Mouse (Mus musculus) monocyte, adult 5-6 weeks (primary cell): ENCODE data around the gene Palm. TPM values are rescaled to one million over a fixed set of nuclear protein-coding genes. Genes with fewer than 3 reads are reported as not detected.
"Not testable (repeated sequence)": the region's sequence is repeated elsewhere in the genome, so short reads cannot be mapped to it uniquely, and the experiment has no call there.

Experiments
- ATAC-seq: fragments of 153-309, 156-312 bp; replicated peaks from 2 replicates; pipeline ENCODE4 v1.8.0; 2017; ENCODE audit warnings: mild to moderate bottlenecking; ENCODE audit not compliant: low TSS enrichment, insufficient number of reproducible peaks, severe bottlenecking, poor library complexity, low FRiP score
- total RNA-seq: library from RNA; stranded (forward); fragments of 200-1000, 200-491, 200-594 nt; gene quantifications from 3 replicates; pipeline ENCODE4 v1.2.3, GENCODE M21; 2017

Palm gene
- total RNA-seq: 21.3 to 30.9 TPM (median 27.0 TPM) in 3 replicates

GRCm38 (mm10) chr10:79793051-79793737 lies at the start of gene Palm:
Gene Palm (plus strand): TSS chr10:79793572.
- ATAC-seq: peak; percentile 19; the same call in 1 of the 2 replicates

- no peak for ATAC-seq
These were observed 49.6 kb upstream of the Palm start for GRCm38 (mm10) chr10:79743650-79744365.

GRCm38 (mm10) chr10:79745411-79745810 lies 48.0 kb upstream of the Palm start:
- no peak for ATAC-seq

GRCm38 (mm10) chr10:79745898-79746773 lies 47.2 kb upstream of the Palm start, which contains the start of gene Polrmt:
Gene Polrmt (minus strand): TSS chr10:79746581.
- ATAC-seq: peak; percentile 95

GRCm38 (mm10) chr10:79746774-79747151 lies 46.6 kb upstream of the Palm start:
- ATAC-seq: no peak

GRCm38 (mm10) chr10:79748496-79748895 lies 44.9 kb upstream of the Palm start:
- no peak for ATAC-seq

- no peak for ATAC-seq
These were observed 38.4 kb upstream of the Palm start, which contains the start of gene Fgf22 for GRCm38 (mm10) chr10:79754856-79755516. Gene Fgf22 (plus strand): TSS chr10:79755076.

GRCm38 (mm10) chr10:79755854-79756253 lies 37.5 kb upstream of the Palm start:
- no peak for ATAC-seq

- no peak for ATAC-seq
These were observed 36.7 kb upstream of the Palm start for GRCm38 (mm10) chr10:79756660-79757059.

- not testable (repeated sequence) for ATAC-seq
These were observed 33.7 kb upstream of the Palm start for GRCm38 (mm10) chr10:79759675-79760074.

- ATAC-seq: no peak
These were observed 32.7 kb upstream of the Palm start for GRCm38 (mm10) chr10:79760603-79761143.

- no peak for ATAC-seq
These were observed 30.5 kb upstream of the Palm start for GRCm38 (mm10) chr10:79762875-79763274.

- no peak for ATAC-seq
These were observed 29.1 kb upstream of the Palm start for GRCm38 (mm10) chr10:79764234-79764633.

GRCm38 (mm10) chr10:79765228-79765745 lies 28.1 kb upstream of the Palm start:
- no peak for ATAC-seq

- ATAC-seq: no peak
These were observed 27.3 kb upstream of the Palm start for GRCm38 (mm10) chr10:79766001-79766507.

- peak; percentile 92 for ATAC-seq
These were observed 26.7 kb upstream of the Palm start, which contains the start of gene Rnf126 for GRCm38 (mm10) chr10:79766508-79767325. Gene Rnf126 (minus strand): TSS chr10:79766952.
